Mouse (Mus musculus) 3134 (cell line): Measurements from ENCODE around the gene Hhipl2.

Experiments used
- DNase-seq: peaks from one replicate; pipeline ENCODE4 v3.0.0-alpha.2; 2011; ENCODE audit warnings: low spot score; ENCODE audit not compliant: insufficient read length; ENCODE audit errors: extremely low read depth

Gene Hhipl2

DNA sequence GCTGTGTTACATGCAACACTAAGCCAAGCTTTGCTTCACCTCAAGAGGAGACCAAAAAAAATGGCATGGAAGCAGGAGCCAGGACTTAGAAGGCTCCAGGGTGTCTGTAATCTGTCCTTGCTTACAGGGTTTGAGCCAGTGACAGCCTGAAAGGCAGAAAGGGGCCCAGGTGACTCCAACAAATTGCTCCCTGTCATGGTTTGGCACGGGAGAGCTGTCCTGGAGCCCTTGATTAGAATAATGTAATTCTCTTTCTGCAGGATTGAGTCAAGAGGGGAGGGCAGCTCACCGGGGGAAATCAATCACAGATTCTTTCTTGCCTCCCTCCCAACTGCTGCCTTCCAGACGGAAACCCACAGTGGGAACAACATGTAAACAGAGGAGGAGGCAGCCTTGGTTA, 35.1 kb downstream of the Hhipl2 start:
- no peak for DNase-seq
